Mouse (Mus musculus) megakaryocyte progenitor cell, adult 5-6 weeks (primary cell): ENCODE data around the gene Kdm7a. TPM values are rescaled to one million over a fixed set of nuclear protein-coding genes. Genes with fewer than 3 reads are reported as not detected.
A peak's percentile ranks its signal among the peaks of the same experiment; 100 is the strongest.

Experiments used
- ATAC-seq: replicated peaks from 2 replicates; pipeline ENCODE4 v1.8.0; 2016; ENCODE audit warnings: mild to moderate bottlenecking, moderate TSS enrichment, inconsistent platforms; ENCODE audit not compliant: poor library complexity
- total RNA-seq, 2 experiments: library from RNA; stranded (forward) in 1 of 2; stranded (reverse) in 1 of 2; fragments of 157-497, 149-512 nt in 1 of 2; fragments of 200-1000 nt in 1 of 2; gene quantifications; 2 replicates each; pipeline versions ENCODE4 v1.2.3 to v1.2.4; 2015 to 2017

Kdm7a gene
- 11.4 and 12.5 TPM in 2 replicates for total RNA-seq (2015)
- 9.0 and 11.4 TPM in 2 replicates for total RNA-seq (2017)

GRCm38 (mm10) chr6:39206581-39207461 is at the start of gene Kdm7a:
TSS of gene Kdm7a (minus strand) at chr6:39206789.
- ATAC-seq: peak; percentile 38

GRCm38 (mm10) chr6:39255271-39255670 is 48.7 kb upstream of the Kdm7a start:
- ATAC-seq: no peak

GRCm38 (mm10) chr6:39250055-39250454 is 43.5 kb upstream of the Kdm7a start:
- no peak for ATAC-seq

GRCm38 (mm10) chr6:39249176-39249770 is 42.7 kb upstream of the Kdm7a start:
- no peak for ATAC-seq

- peak; percentile 16; the same call in 1 of the 2 replicates for ATAC-seq
Measured at GRCm38 (mm10) chr6:39244066-39244465, 37.5 kb upstream of the Kdm7a start.

- ATAC-seq: no peak
Measured at GRCm38 (mm10) chr6:39243511-39243961, 36.9 kb upstream of the Kdm7a start.

- ATAC-seq: 0 out of 2 replicates have a peak, but pooled peaks have one; percentile 15
Measured at GRCm38 (mm10) chr6:39242718-39243471, 36.3 kb upstream of the Kdm7a start.

- no peak for ATAC-seq
Measured at GRCm38 (mm10) chr6:39241421-39241891, 34.9 kb upstream of the Kdm7a start.

GRCm38 (mm10) chr6:39240956-39241355 is 34.4 kb upstream of the Kdm7a start:
- no peak for ATAC-seq

GRCm38 (mm10) chr6:39237887-39238286 is 31.3 kb upstream of the Kdm7a start:
- no peak for ATAC-seq

- ATAC-seq: peak; percentile 47; the same call in 1 of the 2 replicates
Measured at GRCm38 (mm10) chr6:39232617-39233016, 26.0 kb upstream of the Kdm7a start.

GRCm38 (mm10) chr6:39230664-39231063 is 24.1 kb upstream of the Kdm7a start:
- peak; percentile 97 for ATAC-seq

GRCm38 (mm10) chr6:39226610-39226955 is 20.0 kb upstream of the Kdm7a start:
- peak; percentile 12; the same call in 1 of the 2 replicates for ATAC-seq

GRCm38 (mm10) chr6:39225876-39226609 is 19.5 kb upstream of the Kdm7a start:
- ATAC-seq: 0 out of 2 replicates have a peak, but pooled peaks have one; percentile 25

GRCm38 (mm10) chr6:39223328-39223885 is 16.8 kb upstream of the Kdm7a start:
- no peak for ATAC-seq

- ATAC-seq: peak; percentile 44; the same call in 1 of the 2 replicates
Measured at GRCm38 (mm10) chr6:39222487-39222886, 15.9 kb upstream of the Kdm7a start.

- ATAC-seq: no peak
Measured at GRCm38 (mm10) chr6:39217961-39218360, 11.4 kb upstream of the Kdm7a start.

GRCm38 (mm10) chr6:39217138-39217537 is 10.5 kb upstream of the Kdm7a start:
- no peak for ATAC-seq

GRCm38 (mm10) chr6:39214949-39215606 is 8.5 kb upstream of the Kdm7a start:
- ATAC-seq: no peak
